28 mouse cellular contexts compared by ENCODE assay signal in genomic region chr2:65587679-65588078, GRCm38 (mm10). TPM values are rescaled to one million over a fixed set of nuclear protein-coding genes. Genes with fewer than 3 reads are reported as not detected.
DNase-seq lines count a peak whose midpoint lies in the region; ATAC-seq and TF ChIP-seq lines count a peak whose summit lies in the region.
"Had no signal": no experiment of that assay in that cellular context is flagged by ENCODE, and none has a peak within 500 bp of the region (broad histone marks: within the 10 kb centered on the region; RNA-seq: fewer than 3 reads in every experiment).

No protein-coding gene starts in this region.

- H3K9me3 ChIP-seq in midbrain, embryonic 14.5 days (ENCODE audit: control insufficient read depth, low read length), result no peaks in the 10 kb centered on the region
- H3K9me3 ChIP-seq: embryonic facial prominence, embryonic 12.5 days; heart, embryonic 13.5 days; limb, embryonic 12.5 days; liver, embryonic 15.5 days had no signal

- DNase-seq in frontal cortex, adult 2 months (ENCODE audit: extremely low spot score in 1 of 2, low spot score in 1 of 2), result peak; percentile 37 to 41
- no peak for DNase-seq in frontal cortex, postnatal 14 days (ENCODE audit: low spot score in 2 of 2)
- DNase-seq in left cerebral cortex, postnatal 25 days (ENCODE audit: low spot score in 2 of 2), result peak; percentile 27 to 74
- no peak for DNase-seq in left cerebral cortex, postnatal 10 days (ENCODE audit: extremely low spot score in 1 of 2, low spot score in 2 of 2)
- DNase-seq in layer of hippocampus, adult 2 months (ENCODE audit: low spot score in 2 of 2), result peak; percentile 73 to 75
- DNase-seq in right cerebral cortex, postnatal 25 days, result peak; percentile 68
- no peak for DNase-seq in midbrain, embryonic 14.5 days
- no peak for DNase-seq in adrenal gland, postnatal 36 days
- DNase-seq: adrenal gland, postnatal 10 days; cerebellum, adult 11-12 months; cerebellum, adult 9-11 months; embryo, embryonic 11 days; gastrocnemius, postnatal 10 days; heart, postnatal 10 days; kidney, adult 11 months; kidney, postnatal 25 days; lung, embryonic 14.5 days; lung, postnatal 14 days had no signal

- no peaks in the 10 kb centered on the region for H3K27me3 ChIP-seq in midbrain, embryonic 14.5 days (ENCODE audit: control insufficient read depth, insufficient read depth, low read length)
- H3K27me3 ChIP-seq: embryonic facial prominence, embryonic 12.5 days; heart, embryonic 13.5 days; limb, embryonic 12.5 days; liver, embryonic 15.5 days; Patski had no signal

- intact Hi-C loops in left cerebral cortex, postnatal 25 days (cut with DNase I), result no loop called here
- intact Hi-C loops in left cerebral cortex, postnatal 10 days (cut with DNase I), result no loop called here

- peak overlapping the region; percentile 58 for H3K27ac ChIP-seq in layer of hippocampus, adult 2 months
- H3K27ac ChIP-seq in midbrain, embryonic 14.5 days (replicated peaks; ENCODE audit: low read depth, low read length), result no peak overlapping the region
- H3K27ac ChIP-seq: embryonic facial prominence, embryonic 12.5 days; heart, embryonic 13.5 days; hindbrain, embryonic 14.5 days; limb, embryonic 12.5 days; liver, embryonic 15.5 days had no signal

- WGBS in midbrain, embryonic 14.5 days, result 88% methylated on average over 5 of the region's 5 CpGs

- no peak for TF ChIP-seq CTCF in layer of hippocampus, adult 2 months (conservative IDR thresholded peaks at IDR 0.05)

- H3K36me3 ChIP-seq in midbrain, embryonic 14.5 days (ENCODE audit: control insufficient read depth, insufficient read depth, low read length), result no peaks in the 10 kb centered on the region
- H3K36me3 ChIP-seq: embryonic facial prominence, embryonic 12.5 days; heart, embryonic 13.5 days; limb, embryonic 12.5 days; liver, embryonic 15.5 days had no signal

- no peak overlapping the region for H3K4me3 ChIP-seq in layer of hippocampus, adult 2 months
- H3K4me3 ChIP-seq in midbrain, embryonic 14.5 days (replicated peaks; ENCODE audit: low read depth, low read length), result no peak overlapping the region
- H3K4me3 ChIP-seq: embryonic facial prominence, embryonic 12.5 days; heart, embryonic 13.5 days; limb, embryonic 12.5 days; liver, embryonic 15.5 days had no signal

- no peak overlapping the region for H3K9ac ChIP-seq in midbrain, embryonic 14.5 days (replicated peaks; ENCODE audit: low read length)
- H3K9ac ChIP-seq: embryonic facial prominence, embryonic 12.5 days; heart, embryonic 13.5 days; hindbrain, embryonic 14.5 days; limb, embryonic 12.5 days; liver, embryonic 15.5 days; lung, embryonic 14.5 days had no signal

- H3K4me1 ChIP-seq in midbrain, embryonic 14.5 days (ENCODE audit: control insufficient read depth, insufficient read depth, low read length), result no peaks in the 10 kb centered on the region
- H3K4me1 ChIP-seq: embryonic facial prominence, embryonic 12.5 days; heart, embryonic 13.5 days; limb, embryonic 12.5 days; liver, embryonic 15.5 days had no signal

- no peak overlapping the region for H3K4me2 ChIP-seq in midbrain, embryonic 14.5 days (ENCODE audit: low read length)
- H3K4me2 ChIP-seq: embryonic facial prominence, embryonic 12.5 days; heart, embryonic 13.5 days; hindbrain, embryonic 14.5 days; limb, embryonic 12.5 days; liver, embryonic 15.5 days; lung, embryonic 14.5 days had no signal

- no peak for ATAC-seq in midbrain, embryonic 14.5 days (ENCODE audit: low FRiP score, low TSS enrichment)
- ATAC-seq: forebrain, embryonic 14.5 days; midbrain, embryonic 16.5 days; Patski had no signal

RNA-seq across cellular contexts. Expression of gene Scn3a, which starts 20.3 kb away (rescaled TPM):
- polyA plus RNA-seq in frontal cortex, adult 2 months (2012; rRNA removed), result 17.3 and 18.3 TPM in 2 replicates
- 10 to 100 TPM; 32.5 to 42.1 TPM for total RNA-seq in left cerebral cortex, postnatal 25 days (2021)
- 10 to 100 TPM; 62.6 to 68.5 TPM for total RNA-seq in left cerebral cortex, postnatal 10 days (2021)
- total RNA-seq in layer of hippocampus, adult 2 months (2021), result 10 to 100 TPM; 39.2 to 39.5 TPM
- 60.4 and 87.2 TPM in 2 replicates for polyA plus RNA-seq in midbrain, embryonic 14.5 days (2014; fragmentation: Nextera tagmentation; extraction: Ambion mirVana)
- total RNA-seq in adrenal gland, postnatal 36 days (2021), result 1 to 10 TPM; 2.8 to 3.2 TPM
- total RNA-seq: hematopoietic stem cell, adult 5-6 weeks; MEL had no signal

RNA-seq across cellular contexts. Expression of gene Scn2a, which starts 32.9 kb away (rescaled TPM):
- 59.2 and 71.1 TPM in 2 replicates for polyA plus RNA-seq in frontal cortex, adult 2 months (2012; rRNA removed)
- 100 to 1,000 TPM; 312 to 326 TPM for total RNA-seq in left cerebral cortex, postnatal 25 days (2021)
- total RNA-seq in left cerebral cortex, postnatal 10 days (2021), result 100 to 1,000 TPM; 352 to 361 TPM
- 100 to 1,000 TPM; 244 to 256 TPM for total RNA-seq in layer of hippocampus, adult 2 months (2021)
- polyA plus RNA-seq in midbrain, embryonic 14.5 days (2014; fragmentation: Nextera tagmentation; extraction: Ambion mirVana), result 40.6 and 47.4 TPM in 2 replicates
- 1 to 10 TPM in 1 of 2 experiments, under 1 TPM in 1; 0.66 to 1.1 TPM for total RNA-seq in adrenal gland, postnatal 36 days (2021)
- total RNA-seq: MEL had no signal

Comparison
In these comparisons a context has a peak if more than half of its experiments do, and no peak if none do; other contexts are left out.
1. DNase-seq: peak in frontal cortex, adult 2 months (2 of 2), left cerebral cortex, postnatal 25 days (2 of 2), layer of hippocampus, adult 2 months (2 of 2) and right cerebral cortex, postnatal 25 days (single experiment); none in frontal cortex, postnatal 14 days (0 of 2), left cerebral cortex, postnatal 10 days (0 of 2), midbrain, embryonic 14.5 days (single experiment) and adrenal gland, postnatal 36 days (0 of 2).
2. RNA of gene Scn3a, which starts 20.3 kb away (total RNA-seq): 62.6 to 68.5 TPM in left cerebral cortex, postnatal 10 days, 32.5 to 42.1 TPM in left cerebral cortex, postnatal 25 days and 39.2 to 39.5 TPM in layer of hippocampus, adult 2 months; 2.8 to 3.2 TPM in adrenal gland, postnatal 36 days; every median in the first group is over 4 times any median in the second.
3. RNA of gene Scn2a, which starts 32.9 kb away (total RNA-seq): 352 to 361 TPM in left cerebral cortex, postnatal 10 days, 312 to 326 TPM in left cerebral cortex, postnatal 25 days and 244 to 256 TPM in layer of hippocampus, adult 2 months; 0.66 to 1.1 TPM in adrenal gland, postnatal 36 days; every median in the first group is over 100 times any median in the second.